Mouse (Mus musculus) heart, postnatal 0 days (tissue): ENCODE data around the gene Hivep2.

Experiments
- CTCF ChIP-seq: IDR thresholded peaks from 2 replicates; pipeline ENCODE4 v1.5.1; 2016; ENCODE audit warnings: antibody characterized with exemption, control low read depth, low read depth
- EP300 ChIP-seq: IDR thresholded peaks from 2 replicates; pipeline ENCODE4 v1.6.1; 2016; ENCODE audit warnings: antibody characterized with exemption, low read depth

GRCm38 (mm10) chr10:14045745-14046144 is 79.9 kb downstream of the Hivep2 start:
- TF ChIP-seq CTCF (no peak), EP300 (no peak)
